Mouse (Mus musculus) embryonic facial prominence, embryonic 12.5 days (tissue): ENCODE data around the gene Lpar4. TPM values are rescaled to one million over a fixed set of nuclear protein-coding genes. Genes with fewer than 3 reads are reported as not detected.

Experiments used
- ATAC-seq: fragments of 200-750 bp; cut with Nextera tagmentation; 2 replicates; pipeline ENCODE4 v1.8.0; 2017; ENCODE audit not compliant: insufficient number of reproducible peaks, insufficient read depth, low FRiP score, low TSS enrichment
- H3K27ac ChIP-seq: fragments of 300-500 bp; sonication (generic); 2 replicates; pipeline ENCODE4 v1.5.1; 2016; ENCODE audit warnings: mild to moderate bottlenecking
- H3K27me3 ChIP-seq: fragments of 300-500 bp; sonication (generic); 2 replicates; pipeline ENCODE4 v1.6.1; 2016; ENCODE audit warnings: mild to moderate bottlenecking, moderate library complexity
- H3K36me3 ChIP-seq: fragments of 300-500 bp; sonication (generic); 2 replicates; pipeline ENCODE4 v1.6.1; 2016; ENCODE audit warnings: mild to moderate bottlenecking
- H3K4me1 ChIP-seq: fragments of 300-500 bp; sonication (generic); 2 replicates; pipeline ENCODE4 v1.6.1; 2016
- H3K4me2 ChIP-seq: fragments of 300-500 bp; sonication (generic); replicated peaks from 2 replicates; pipeline ENCODE4 v1.6.1; 2016; ENCODE audit warnings: mild to moderate bottlenecking, moderate library complexity
- H3K4me3 ChIP-seq: fragments of 300-500 bp; sonication (generic); 2 replicates; pipeline ENCODE4 v1.5.1; 2016; ENCODE audit warnings: mild to moderate bottlenecking
- H3K9ac ChIP-seq: fragments of 300-500 bp; sonication (generic); 2 replicates; pipeline ENCODE4 v1.6.1; 2016; ENCODE audit warnings: mild to moderate bottlenecking, moderate library complexity
- H3K9me3 ChIP-seq: fragments of 300-500 bp; sonication (generic); 2 replicates; pipeline ENCODE4 v1.6.1; 2016; ENCODE audit warnings: mild to moderate bottlenecking, moderate library complexity
- WGBS: fragments of 180-500 bp; shearing (Covaris S2); methylation state at CpG from one replicate; pipeline ENCODE4 v1.1.7; 2016; 5-methylcytosine and 5-hydroxymethylcytosine counted together
- polyA plus RNA-seq: library from polyadenylated mRNA; unstranded; fragments of >200 nt; fragmentation: Nextera tagmentation; extraction: Ambion mirVana; gene quantifications from 2 replicates; pipeline ENCODE4 v1.2.1, GENCODE M21; 2016

Gene Lpar4
- polyA plus RNA-seq, 1 experiment from 2014 or later, result 30.8 TPM

- 37% methylated on average over 2 of the region's 2 CpGs for WGBS
- no peak overlapping the region for H3K9ac ChIP-seq
- ATAC-seq, result no peak
These were observed 43.9 kb downstream of the Lpar4 start for GRCm38 (mm10) chrX:106964326-106964725.

More at GRCm38 (mm10) chrX:106964326-106964725, 43.9 kb downstream of the Lpar4 start:
- Histone ChIP-seq H3K4me3 (no peak overlapping the region), H3K4me1 (no peaks in the 10 kb centered on the region), H3K9me3 (no peaks in the 10 kb centered on the region), H3K36me3 (no peaks in the 10 kb centered on the region), H3K4me2 (no peak overlapping the region), H3K27me3 (no peaks in the 10 kb centered on the region), H3K27ac (no peak overlapping the region)

Other genes starting within 250 kb of the Lpar4 start
- gene Rtl3, start 80.0 kb upstream of the Lpar4 start, polyA plus RNA-seq, result 44.1 and 57.9 TPM in 2 replicates
- 0.13 and 0.14 TPM in 2 replicates for gene P2ry10, start 167.9 kb downstream of the Lpar4 start, polyA plus RNA-seq
- gene P2ry10b, start 228.3 kb downstream of the Lpar4 start, polyA plus RNA-seq, result 0.83 and 1.2 TPM in 2 replicates